Mouse (Mus musculus) CH12.LX (cell line): Measurements from ENCODE around the gene Trpm3. TPM values are rescaled to one million over a fixed set of nuclear protein-coding genes. Genes with fewer than 3 reads are reported as not detected.
A peak's percentile ranks its signal among the peaks of the same experiment; 100 is the strongest.

Source experiments
- DNase-seq: peaks from one replicate; pipeline ENCODE4 v3.0.0-alpha.2; 2013; ENCODE audit errors: extremely low read depth
- H3K27ac ChIP-seq: 2 replicates; pipeline ENCODE4 v1.5.1; 2012; ENCODE audit warnings: low read depth, mild to moderate bottlenecking, control low read depth, moderate library complexity; ENCODE audit not compliant: insufficient read depth
- H3K27me3 ChIP-seq: replicated peaks from 2 replicates; pipeline ENCODE3; 2012; ENCODE audit warnings: inconsistent platforms
- H3K36me3 ChIP-seq, 2 experiments: replicated peaks in 1 of 2; 2 replicates each; pipeline versions ENCODE3 to v1.6.1; 2012; ENCODE audit warnings: inconsistent platforms in 1 of 2, low read length in 1 of 2, mild to moderate bottlenecking in 1 of 2, mixed read lengths in 1 of 2, moderate library complexity in 1 of 2; ENCODE audit not compliant: control insufficient read depth in 1 of 2, insufficient read depth in 1 of 2
- H3K4me1 ChIP-seq, 2 experiments: 2 replicates each; pipeline ENCODE4 v1.6.1; 2012; ENCODE audit warnings: inconsistent platforms in 1 of 2, moderate library complexity in 1 of 2; ENCODE audit not compliant: insufficient read depth in 2 of 2, control insufficient read depth in 1 of 2
- H3K4me2 ChIP-seq: 2 replicates; pipeline ENCODE4 v1.6.1; 2012; ENCODE audit warnings: low read depth, mild to moderate bottlenecking, control low read depth; ENCODE audit not compliant: poor library complexity, insufficient read depth, severe bottlenecking
- H3K4me3 ChIP-seq, 3 experiments: fragments of 150-350 bp in 1 of 3; sonication (generic) in 1 of 3; replicated peaks in 1 of 3; 2 replicates each; pipeline versions ENCODE3 to v1.5.1; 2011 to 2012; ENCODE audit warnings: low read depth in 2 of 3, low read length in 2 of 3, mild to moderate bottlenecking in 2 of 3, moderate library complexity in 2 of 3, control low read depth in 1 of 3, improper control_type of control experiment in 1 of 3, inconsistent platforms in 1 of 3, mixed read lengths in 1 of 3; ENCODE audit not compliant: poor library complexity in 1 of 3
- H3K79me2 ChIP-seq: replicated peaks from 2 replicates; pipeline ENCODE4 v1.6.1; 2012; ENCODE audit warnings: mild to moderate bottlenecking, moderate library complexity; ENCODE audit not compliant: control insufficient read depth, poor library complexity, insufficient read depth, severe bottlenecking; ENCODE audit errors: extremely low read depth
- H3K9ac ChIP-seq: 2 replicates; pipeline ENCODE4 v1.6.1; 2012; ENCODE audit warnings: low read depth, mild to moderate bottlenecking, control low read depth, moderate library complexity; ENCODE audit not compliant: insufficient read depth
- H3K9me3 ChIP-seq: replicated peaks from 2 replicates; pipeline ENCODE3; 2012; ENCODE audit warnings: low read length, inconsistent platforms, mixed read lengths
- BHLHE40 ChIP-seq: IDR thresholded peaks from 2 replicates; pipeline ENCODE4 v1.6.1; 2011; ENCODE audit warnings: mild to moderate bottlenecking, low read depth, low read length, improper control_type of control experiment
- CHD1 ChIP-seq: IDR thresholded peaks from 2 replicates; pipeline ENCODE4 v1.6.1; 2012; ENCODE audit warnings: low read depth, low read length, improper control_type of control experiment, inconsistent platforms
- CTCF ChIP-seq, 2 experiments: IDR thresholded peaks in 1 of 2; conservative IDR thresholded peaks in 1 of 2; 2 replicates each; pipeline ENCODE4 v1.5.1; 2011 to 2012; ENCODE audit warnings: low read depth in 2 of 2, low read length in 2 of 2, improper control_type of control experiment in 1 of 2, inconsistent platforms in 1 of 2, mild to moderate bottlenecking in 1 of 2, moderate library complexity in 1 of 2
- E2F4 ChIP-seq: IDR thresholded peaks from 2 replicates; pipeline ENCODE4 v1.6.1; 2011; ENCODE audit warnings: low read depth, low read length, improper control_type of control experiment; ENCODE audit not compliant: insufficient replicate concordance
- GABPA ChIP-seq: IDR thresholded peaks from 2 replicates; pipeline ENCODE4 v1.6.1; 2012; ENCODE audit warnings: low read depth, low read length, improper control_type of control experiment, inconsistent platforms; ENCODE audit not compliant: insufficient replicate concordance
- HCFC1 ChIP-seq: IDR thresholded peaks from 2 replicates; pipeline ENCODE4 v1.6.1; 2012; ENCODE audit warnings: low read depth, mild to moderate bottlenecking, inconsistent platforms, low read length, improper control_type of control experiment
- IRF4 ChIP-seq: IDR thresholded peaks from 2 replicates; pipeline ENCODE4 v1.6.1; 2014; ENCODE audit warnings: low read depth, mild to moderate bottlenecking, inconsistent platforms, low read length, improper control_type of control experiment
- JUND ChIP-seq: conservative IDR thresholded peaks from 2 replicates; pipeline ENCODE4 v1.6.1; 2011; ENCODE audit warnings: low read depth, low read length, improper control_type of control experiment
- MAZ ChIP-seq: IDR thresholded peaks from 2 replicates; pipeline ENCODE4 v1.6.1; 2012; ENCODE audit warnings: low read depth, mild to moderate bottlenecking, inconsistent platforms, low read length, improper control_type of control experiment, moderate library complexity
- MEF2A ChIP-seq: IDR thresholded peaks from 2 replicates; pipeline ENCODE4 v1.6.1; 2014; ENCODE audit warnings: low read depth, mild to moderate bottlenecking, inconsistent platforms, low read length, improper control_type of control experiment, borderline replicate concordance
- MXI1 ChIP-seq: IDR thresholded peaks from 2 replicates; pipeline ENCODE4 v1.6.1; 2011; ENCODE audit warnings: mild to moderate bottlenecking, low read depth, low read length, improper control_type of control experiment
- MYC ChIP-seq: IDR thresholded peaks from 2 replicates; pipeline ENCODE4 v1.6.1; 2011; ENCODE audit warnings: low read depth, mild to moderate bottlenecking, improper control_type of control experiment, low read length
- PAX5 ChIP-seq: IDR thresholded peaks from 2 replicates; pipeline ENCODE4 v1.6.1; 2012; ENCODE audit warnings: low read length, inconsistent platforms, mixed read lengths
- RAD21 ChIP-seq: IDR thresholded peaks from 2 replicates; pipeline ENCODE4 v1.6.1; 2011; ENCODE audit warnings: low read depth, mild to moderate bottlenecking, low read length, improper control_type of control experiment, moderate library complexity
- SIN3A ChIP-seq: IDR thresholded peaks from 2 replicates; pipeline ENCODE4 v1.6.1; 2012; ENCODE audit warnings: low read length, improper control_type of control experiment, inconsistent platforms
- TBP ChIP-seq: conservative IDR thresholded peaks from 2 replicates; pipeline ENCODE4 v1.6.1; 2011; ENCODE audit warnings: low read depth, low read length, improper control_type of control experiment
- UBTF ChIP-seq: IDR thresholded peaks from 2 replicates; pipeline ENCODE4 v1.6.1; 2012; ENCODE audit warnings: low read depth, mild to moderate bottlenecking, inconsistent platforms, low read length, improper control_type of control experiment, moderate library complexity
- USF1 ChIP-seq: IDR thresholded peaks from 2 replicates; pipeline ENCODE4 v1.6.1; 2014; ENCODE audit warnings: low read depth, mild to moderate bottlenecking, inconsistent platforms, low read length, improper control_type of control experiment
- USF2 ChIP-seq: conservative IDR thresholded peaks from 2 replicates; pipeline ENCODE4 v1.6.1; 2011; ENCODE audit warnings: low read depth, low read length, improper control_type of control experiment
- ZMIZ1 ChIP-seq: IDR thresholded peaks from 2 replicates; pipeline ENCODE4 v1.6.1; 2012; ENCODE audit warnings: low read depth, mild to moderate bottlenecking, inconsistent platforms, low read length, improper control_type of control experiment
- ZNF384 ChIP-seq: IDR thresholded peaks from 2 replicates; pipeline ENCODE4 v1.6.1; 2012; ENCODE audit warnings: low read depth, low read length, improper control_type of control experiment, inconsistent platforms
- dilution Hi-C: fragments of 300-500 bp; cut with MboI; formaldehyde crosslinking; loops from 2 replicates; pipeline ENCODE4 v1.14.3; 2020; ENCODE audit warnings: low sequenced_read_pairs; ENCODE audit not compliant: extremely low pct_unique_long_range_greater_than_20kb, extremely low pct_ligation_motif_present
- in situ Hi-C: fragments of 300-500 bp; cut with MboI; formaldehyde crosslinking; loops from 3 replicates; pipeline ENCODE4 v1.14.3; 2019; ENCODE audit warnings: low sequenced_read_pairs, low pct_ligation_motif_present, low pct_unique_long_range_greater_than_20kb, mixed read lengths
- polyA plus RNA-seq: library from polyadenylated mRNA; unstranded; fragments of >175 nt; gene quantifications from 2 replicates; pipeline ENCODE4 v1.2.1, GENCODE M21; 2012; ENCODE audit warnings: low read depth; ENCODE audit not compliant: insufficient read length
- total RNA-seq, 2 experiments: library from RNA; depleted of rRNA; stranded (reverse); fragments of 300-350 nt in 1 of 2; fragments of >200 nt in 1 of 2; gene quantifications; 2 replicates each; pipeline ENCODE4 v1.2.3; 2012 to 2014

Gene Trpm3
- total and polyA plus RNA-seq, 3 experiments, result 0.01 TPM; not detected in 2

DNA sequence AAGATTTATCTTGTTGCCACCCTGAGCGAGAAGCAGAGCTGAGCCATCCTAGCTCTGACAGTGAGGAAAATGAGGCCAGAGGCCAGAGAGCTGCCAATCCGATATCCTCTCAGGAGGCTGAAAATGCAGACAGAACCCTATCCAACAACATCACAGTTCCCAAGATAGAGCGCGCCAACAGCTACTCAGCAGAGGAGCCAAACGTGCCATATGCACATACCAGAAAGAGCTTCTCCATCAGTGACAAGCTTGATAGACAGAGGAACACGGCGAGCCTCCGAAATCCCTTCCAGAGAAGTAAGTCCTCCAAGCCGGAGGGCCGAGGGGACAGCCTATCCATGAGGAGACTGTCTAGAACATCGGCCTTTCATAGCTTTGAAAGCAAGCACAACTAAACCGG, 849.1 kb downstream of the Trpm3 start:
- dilution Hi-C loops, result no loop called here
- no peaks in the 10 kb centered on the region for H3K27me3 ChIP-seq
- H3K9me3 ChIP-seq, result no peaks in the 10 kb centered on the region
- no peak overlapping the region for H3K4me3 ChIP-seq
- H3K36me3 ChIP-seq, result no peaks in the 10 kb centered on the region
- no peak overlapping the region for H3K27ac ChIP-seq
- H3K4me2 ChIP-seq, result no peak overlapping the region
- no peak overlapping the region for H3K9ac ChIP-seq
- no peak for DNase-seq
- TF ChIP-seq CHD1 (no peak), PAX5 (no peak), MAZ (no peak), USF1 (no peak), MYC (no peak), HCFC1 (no peak), SIN3A (no peak), RAD21 (no peak), IRF4 (no peak), GABPA (no peak), CTCF (conservative IDR thresholded peaks at IDR 0.05 in 1 of 2, IDR thresholded peaks at IDR 0.05 in 1 of 2; ENCODE audit: low read depth in 2 of 2, low read length in 2 of 2) (no peak), ZMIZ1 (no peak), UBTF (no peak), E2F4 (no peak), TBP (no peak), USF2 (no peak), JUND (no peak), MEF2A (no peak), MXI1 (no peak)
- no peaks in the 10 kb centered on the region for H3K4me1 ChIP-seq
- H3K79me2 ChIP-seq, result no peaks in the 10 kb centered on the region
- in situ Hi-C loops, result no loop called here

- no peaks in the 10 kb centered on the region for H3K27me3 ChIP-seq
- no peak for DNase-seq
- in situ Hi-C loops (no loop called here), dilution Hi-C loops (no loop called here)
- no peaks in the 10 kb centered on the region for H3K36me3 ChIP-seq
- TF ChIP-seq ZNF384 (peak; percentile 17; the same call in 1 of the 2 replicates), BHLHE40 (no peak)
- no peaks in the 10 kb centered on the region for H3K4me1 ChIP-seq
- no peaks in the 10 kb centered on the region for H3K9me3 ChIP-seq
- H3K4me3 ChIP-seq, result no peak overlapping the region
- H3K27ac ChIP-seq, result no peak overlapping the region
- no peak overlapping the region for H3K4me2 ChIP-seq
- no peak overlapping the region for H3K9ac ChIP-seq
- H3K79me2 ChIP-seq, result no peaks in the 10 kb centered on the region
Measured at GRCm38 (mm10) chr19:22993946-22994345, 855.1 kb downstream of the Trpm3 start.
